Mouse (Mus musculus) thymus, postnatal 14 days (tissue): ENCODE results near the gene Cldn20.

Experiments
- DNase-seq: peaks from one replicate; pipeline ENCODE4 v3.0.0; 2021

The Cldn20 gene

GRCm38 (mm10) chr17:3530549-3530948 is 1.8 kb upstream of the Cldn20 start:
- no peak for DNase-seq

GRCm38 (mm10) chr17:3531641-3532040 is 713 bp upstream of the Cldn20 start:
- DNase-seq = no peak

- DNase-seq = peak; percentile 46
Observed at GRCm38 (mm10) chr17:3533425-3533824, 1.1 kb downstream of the Cldn20 start.

GRCm38 (mm10) chr17:3540304-3540703 is 8.0 kb downstream of the Cldn20 start:
- DNase-seq = no peak

- DNase-seq = no peak
Observed at GRCm38 (mm10) chr17:3541033-3541432, 8.7 kb downstream of the Cldn20 start.

- no peak for DNase-seq
Observed at GRCm38 (mm10) chr17:3547725-3548124, 15.4 kb downstream of the Cldn20 start.

- no peak for DNase-seq
Observed at GRCm38 (mm10) chr17:3556251-3556650, 23.9 kb downstream of the Cldn20 start.

- peak; percentile 97 for DNase-seq
Observed at GRCm38 (mm10) chr17:3557331-3558311, 25.3 kb downstream of the Cldn20 start, which contains the start of gene Tfb1m. Tfb1m (minus strand) TSS chr17:3557781.

GRCm38 (mm10) chr17:3558356-3558870 is 26.1 kb downstream of the Cldn20 start:
- no peak for DNase-seq

- peak; percentile 25 for DNase-seq
Observed at GRCm38 (mm10) chr17:3560534-3560933, 28.2 kb downstream of the Cldn20 start.

GRCm38 (mm10) chr17:3562405-3562804 is 30.1 kb downstream of the Cldn20 start:
- peak; percentile 38 for DNase-seq

- peak; percentile 40 for DNase-seq
Observed at GRCm38 (mm10) chr17:3570876-3571275, 38.5 kb downstream of the Cldn20 start.
